Mouse (Mus musculus) heart, embryonic 13.5 days (tissue): ENCODE measurements around the gene Zbtb38. TPM values are rescaled to one million over a fixed set of nuclear protein-coding genes. Genes with fewer than 3 reads are reported as not detected.
"Not testable (repeated sequence)": the region's sequence is repeated elsewhere in the genome, so short reads cannot be mapped to it uniquely, and the experiment has no call there.

Source experiments
- ATAC-seq: fragments of 200-750 bp; cut with Nextera tagmentation; 2 replicates; pipeline ENCODE4 v1.8.0; 2017; ENCODE audit warnings: moderate TSS enrichment; ENCODE audit not compliant: insufficient number of reproducible peaks, low FRiP score, low TSS enrichment; ENCODE audit errors: extremely low read depth
- H3K27ac ChIP-seq: fragments of 300-500 bp; sonication (generic); replicated peaks from 2 replicates; pipeline ENCODE4 v1.5.1; 2015; ENCODE audit warnings: moderate library complexity, mild to moderate bottlenecking, inconsistent platforms
- H3K27me3 ChIP-seq: fragments of 300-500 bp; sonication (generic); replicated peaks from 2 replicates; pipeline ENCODE4 v1.6.1; 2015; ENCODE audit warnings: mild to moderate bottlenecking, inconsistent platforms
- H3K36me3 ChIP-seq: fragments of 300-500 bp; sonication (generic); 2 replicates; pipeline ENCODE4 v1.6.1; 2015; ENCODE audit warnings: mild to moderate bottlenecking, inconsistent platforms
- H3K4me1 ChIP-seq: fragments of 300-500 bp; sonication (generic); 2 replicates; pipeline ENCODE4 v1.6.1; 2015; ENCODE audit warnings: inconsistent platforms
- H3K4me2 ChIP-seq: fragments of 300-500 bp; sonication (generic); 2 replicates; pipeline ENCODE4 v1.6.1; 2015; ENCODE audit warnings: inconsistent platforms, mild to moderate bottlenecking, moderate library complexity
- H3K4me3 ChIP-seq: fragments of 300-500 bp; sonication (generic); 2 replicates; pipeline ENCODE4 v1.5.1; 2015; ENCODE audit warnings: moderate library complexity, mild to moderate bottlenecking, inconsistent platforms
- H3K9ac ChIP-seq: fragments of 300-500 bp; sonication (generic); 2 replicates; pipeline ENCODE4 v1.6.1; 2015; ENCODE audit warnings: inconsistent platforms, mild to moderate bottlenecking, moderate library complexity
- H3K9me3 ChIP-seq: fragments of 300-500 bp; sonication (generic); 2 replicates; pipeline ENCODE4 v1.6.1; 2016; ENCODE audit warnings: inconsistent platforms
- WGBS: fragments of 180-500 bp; shearing (Covaris S2); methylation state at CpG from one replicate; pipeline ENCODE4 v1.1.7; 2015; ENCODE audit warnings: mixed read lengths; 5-methylcytosine and 5-hydroxymethylcytosine counted together
- polyA plus RNA-seq: library from polyadenylated mRNA; unstranded; fragments of >200 nt; fragmentation: Nextera tagmentation; extraction: Ambion mirVana; gene quantifications from 2 replicates; pipeline ENCODE4 v1.2.1, GENCODE M21; 2015

The Zbtb38 gene
- polyA plus RNA-seq, 1 experiment from 2014 or later = 27.1 TPM

- no peaks in the 10 kb centered on the region for H3K36me3 ChIP-seq
- H3K9ac ChIP-seq = no peak overlapping the region
- peaks cover 4% of the 10 kb centered on the region; the same call in 1 of the 2 replicates for H3K27me3 ChIP-seq
- H3K4me1 ChIP-seq = 0 out of 2 replicates have a peak, but pooled peaks cover 3% of the 10 kb centered on the region
- H3K4me3 ChIP-seq = no peak overlapping the region
- no peak for ATAC-seq
- 49% methylated on average over 9 of the region's 9 CpGs for WGBS
- H3K4me2 ChIP-seq = no peak overlapping the region
- no peak overlapping the region for H3K27ac ChIP-seq
- H3K9me3 ChIP-seq = no peaks in the 10 kb centered on the region
Measured at GRCm38 (mm10) chr9:96649924-96650323, 102.7 kb downstream of the Zbtb38 start.

- H3K27me3 ChIP-seq = peaks cover 4% of the 10 kb centered on the region; the same call in 1 of the 2 replicates
- no peak overlapping the region for H3K9ac ChIP-seq
- no peaks in the 10 kb centered on the region for H3K36me3 ChIP-seq
- 0 out of 2 replicates have a peak, but pooled peaks cover 3% of the 10 kb centered on the region for H3K4me1 ChIP-seq
- no peak for ATAC-seq
- H3K4me2 ChIP-seq = no peak overlapping the region
- no peak overlapping the region for H3K4me3 ChIP-seq
- WGBS = 85% methylated on average over 4 of the region's 4 CpGs
- no peak overlapping the region for H3K27ac ChIP-seq
- H3K9me3 ChIP-seq = no peaks in the 10 kb centered on the region
Measured at GRCm38 (mm10) chr9:96649362-96649761, 103.3 kb downstream of the Zbtb38 start.

- Histone ChIP-seq H3K4me2 (no peak overlapping the region), H3K9ac (no peak overlapping the region), H3K9me3 (no peaks in the 10 kb centered on the region), H3K36me3 (no peaks in the 10 kb centered on the region), H3K4me1 (no peaks in the 10 kb centered on the region), H3K27me3 (peaks cover 4% of the 10 kb centered on the region; the same call in 1 of the 2 replicates), H3K4me3 (no peak overlapping the region), H3K27ac (no peak overlapping the region)
- ATAC-seq = no peak
- WGBS = 45% methylated on average over 2 of the region's 2 CpGs
Measured at GRCm38 (mm10) chr9:96646668-96647295, 105.8 kb downstream of the Zbtb38 start.

DNA sequence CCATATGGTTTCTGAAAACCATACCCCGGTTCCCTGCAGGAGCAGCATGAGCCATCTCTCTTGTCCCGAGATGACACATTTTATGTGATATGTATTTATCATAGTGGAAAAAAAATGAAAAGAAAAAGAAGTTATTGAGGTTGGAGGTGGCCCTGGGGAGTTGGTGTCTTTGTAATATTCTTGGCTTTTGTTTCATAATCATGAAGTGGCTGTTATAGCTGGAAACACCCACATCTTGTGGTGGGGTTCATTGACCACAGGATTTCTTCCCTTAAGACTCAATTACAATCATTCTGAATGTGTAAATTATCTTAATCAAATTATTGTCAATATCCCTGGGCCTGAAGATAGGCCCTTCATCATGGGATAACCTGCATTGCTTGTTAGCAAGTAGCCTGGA, 107.8 kb downstream of the Zbtb38 start:
- H3K4me3 ChIP-seq = no peak overlapping the region
- H3K36me3 ChIP-seq = no peaks in the 10 kb centered on the region
- no peak overlapping the region for H3K9ac ChIP-seq
- no peak overlapping the region for H3K27ac ChIP-seq
- no peaks in the 10 kb centered on the region for H3K4me1 ChIP-seq
- no peak for ATAC-seq
- no peak overlapping the region for H3K4me2 ChIP-seq
- 66% methylated on average over 2 of the region's 2 CpGs for WGBS
- no peaks in the 10 kb centered on the region for H3K9me3 ChIP-seq
- peaks cover 4% of the 10 kb centered on the region; the same call in 1 of the 2 replicates for H3K27me3 ChIP-seq

DNA sequence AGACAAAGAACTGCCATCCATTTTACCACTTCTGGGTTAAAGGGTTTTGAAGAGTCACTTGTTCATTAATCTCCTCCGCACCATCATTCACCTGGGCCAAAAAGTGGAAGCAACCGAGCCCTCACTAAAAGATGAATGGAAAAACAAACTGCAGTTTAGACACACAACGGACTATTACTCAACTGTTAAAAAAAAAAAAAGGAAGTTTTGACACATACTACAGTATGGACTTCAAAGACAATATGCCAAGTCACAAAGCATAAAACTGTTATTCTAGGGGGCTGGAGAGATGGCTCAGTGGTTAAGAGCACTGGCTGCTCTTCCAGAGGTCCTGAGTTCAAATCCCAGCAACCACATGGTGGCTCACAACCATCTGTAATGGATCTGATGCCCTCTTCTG, 108.6 kb downstream of the Zbtb38 start:
- H3K4me1 ChIP-seq, H3K4me3 ChIP-seq, H3K27me3 ChIP-seq, H3K27ac ChIP-seq, H3K9ac ChIP-seq, H3K36me3 ChIP-seq, H3K9me3 ChIP-seq, H3K4me2 ChIP-seq, ATAC-seq: not testable (repeated sequence)
- 83% methylated on average over 3 of the region's 3 CpGs for WGBS

DNA sequence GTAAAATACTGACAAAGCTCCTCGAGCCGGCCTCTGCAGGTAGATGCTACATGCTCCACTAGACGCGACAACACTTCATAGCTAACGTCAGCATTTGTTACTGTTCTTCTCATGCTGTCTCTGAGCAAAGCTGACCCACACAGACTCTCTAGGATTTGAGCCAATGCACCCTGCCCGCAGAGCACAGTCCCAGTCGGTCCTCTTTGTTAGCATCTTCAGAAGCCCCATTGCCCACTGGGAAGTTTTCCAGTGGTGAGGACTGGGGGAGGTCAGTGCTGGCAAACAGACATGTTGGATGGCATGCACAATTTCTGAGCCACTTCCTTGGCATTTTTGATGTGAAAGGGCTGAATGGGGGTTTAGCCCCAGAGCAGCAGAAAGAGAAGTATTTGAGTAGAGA, 113.2 kb downstream of the Zbtb38 start:
- no peaks in the 10 kb centered on the region for H3K36me3 ChIP-seq
- no peak overlapping the region for H3K4me3 ChIP-seq
- 87% methylated on average over 7 of the region's 7 CpGs for WGBS
- H3K9me3 ChIP-seq = no peaks in the 10 kb centered on the region
- H3K9ac ChIP-seq = no peak overlapping the region
- H3K4me1 ChIP-seq = no peaks in the 10 kb centered on the region
- no peak overlapping the region for H3K27ac ChIP-seq
- no peak for ATAC-seq
- H3K27me3 ChIP-seq = no peaks in the 10 kb centered on the region
- no peak overlapping the region for H3K4me2 ChIP-seq

- no peak overlapping the region for H3K27ac ChIP-seq
- H3K4me1 ChIP-seq = no peaks in the 10 kb centered on the region
- no peaks in the 10 kb centered on the region for H3K9me3 ChIP-seq
- no peak overlapping the region for H3K9ac ChIP-seq
- H3K4me3 ChIP-seq = no peak overlapping the region
- peaks cover 6% of the 10 kb centered on the region; the same call in 1 of the 2 replicates for H3K27me3 ChIP-seq
- no peak overlapping the region for H3K4me2 ChIP-seq
- no peak for ATAC-seq
- no peaks in the 10 kb centered on the region for H3K36me3 ChIP-seq
- 64% methylated on average over 7 of the region's 7 CpGs for WGBS
Measured at GRCm38 (mm10) chr9:96638508-96638907, 114.1 kb downstream of the Zbtb38 start.

DNA sequence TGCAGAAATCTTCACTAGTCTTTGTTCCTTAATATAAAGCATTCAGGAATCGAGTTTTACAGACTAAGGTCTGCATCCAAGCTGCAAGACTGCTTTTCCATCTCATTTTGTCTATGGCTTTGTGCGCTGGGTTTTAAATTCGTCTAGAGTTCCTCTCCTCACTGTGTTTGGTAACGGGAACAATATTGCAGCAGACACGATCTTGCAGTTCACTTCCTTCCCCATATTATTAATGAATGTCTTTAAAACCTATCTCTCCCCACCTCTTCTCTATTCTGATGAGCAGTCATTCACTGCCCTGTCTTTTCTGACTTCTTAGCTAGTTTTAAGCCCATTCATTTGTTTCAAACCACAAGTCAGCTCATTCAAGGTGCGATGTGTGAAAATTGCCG, 115.5 kb downstream of the Zbtb38 start:
- Histone ChIP-seq H3K27me3 (peaks cover 12% of the 10 kb centered on the region; the same call in 1 of the 2 replicates), H3K36me3 (no peaks in the 10 kb centered on the region), H3K9me3 (no peaks in the 10 kb centered on the region), H3K27ac (no peak overlapping the region), H3K9ac (no peak overlapping the region), H3K4me1 (peaks cover 1% of the 10 kb centered on the region; the same call in 1 of the 2 replicates), H3K4me3 (no peak overlapping the region), H3K4me2 (no peak overlapping the region)
- no peak for ATAC-seq
- 70% methylated on average over 7 of the region's 7 CpGs for WGBS

DNA sequence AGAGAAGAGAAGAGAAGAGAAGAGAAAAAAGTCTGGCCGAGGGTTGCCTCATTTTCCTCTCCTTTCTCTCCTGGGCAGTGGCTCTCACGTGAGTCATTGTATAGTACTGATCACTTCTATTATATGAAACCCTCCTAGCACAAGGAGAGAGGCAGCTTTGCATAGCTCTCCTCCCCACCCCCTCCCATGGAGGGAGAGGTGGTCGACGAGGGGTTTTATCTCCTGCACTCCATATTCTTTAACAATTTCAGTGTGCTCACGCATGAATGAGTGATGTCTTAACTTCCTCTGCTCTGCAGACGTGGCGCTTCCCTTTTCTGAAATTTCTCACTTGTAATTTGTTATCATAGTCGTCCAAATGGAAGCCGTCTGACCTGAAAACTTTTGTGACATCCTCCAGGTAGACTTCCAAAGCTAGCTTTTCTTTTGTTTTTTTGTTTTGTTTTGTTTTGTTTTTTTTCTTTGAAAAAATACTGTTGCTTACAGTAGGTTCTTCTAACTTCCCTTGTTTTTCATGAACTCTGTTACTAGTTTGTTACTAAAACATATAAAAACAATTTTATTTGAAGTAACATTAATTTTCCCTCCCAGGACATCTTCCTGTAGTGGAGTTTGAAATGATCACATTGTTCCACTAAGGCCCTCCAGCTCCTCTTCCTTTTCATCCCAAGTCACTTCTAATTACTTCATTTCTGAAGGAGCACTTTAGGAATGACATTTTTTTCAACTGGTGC, 116.0 kb downstream of the Zbtb38 start:
- no peak for ATAC-seq
- WGBS = 49% methylated on average over 9 of the region's 9 CpGs

DNA sequence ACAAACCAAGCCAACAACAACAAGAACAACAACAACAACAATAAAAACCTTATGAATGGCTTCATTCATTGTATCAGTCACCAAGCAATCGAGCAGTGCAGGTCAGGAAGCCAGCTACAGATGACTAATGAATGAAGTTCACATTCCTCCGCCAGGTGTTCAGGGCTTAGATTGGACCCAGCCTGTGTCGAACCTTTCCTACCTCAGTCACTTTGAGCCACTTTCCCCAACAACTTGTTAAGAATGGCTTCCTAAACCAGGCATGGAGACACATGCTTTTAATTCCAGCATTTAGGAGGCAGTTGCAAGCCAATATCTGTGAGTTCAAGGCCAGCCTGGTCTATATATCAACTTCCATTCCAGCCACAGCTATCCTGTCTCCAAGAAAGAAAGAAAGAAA, 116.7 kb downstream of the Zbtb38 start:
- 66% methylated on average over 3 of the region's 3 CpGs for WGBS

More for the DNA sequence above, 116.0 kb downstream of the Zbtb38 start:
- H3K9ac ChIP-seq = no peak overlapping the region
- no peaks in the 10 kb centered on the region for H3K36me3 ChIP-seq
- H3K27me3 ChIP-seq = peaks cover 12% of the 10 kb centered on the region; the same call in 1 of the 2 replicates
- no peaks in the 10 kb centered on the region for H3K9me3 ChIP-seq
- no peak overlapping the region for H3K4me3 ChIP-seq
- no peak overlapping the region for H3K4me2 ChIP-seq
- peaks cover 7% of the 10 kb centered on the region for H3K4me1 ChIP-seq
- H3K27ac ChIP-seq = no peak overlapping the region

DNA sequence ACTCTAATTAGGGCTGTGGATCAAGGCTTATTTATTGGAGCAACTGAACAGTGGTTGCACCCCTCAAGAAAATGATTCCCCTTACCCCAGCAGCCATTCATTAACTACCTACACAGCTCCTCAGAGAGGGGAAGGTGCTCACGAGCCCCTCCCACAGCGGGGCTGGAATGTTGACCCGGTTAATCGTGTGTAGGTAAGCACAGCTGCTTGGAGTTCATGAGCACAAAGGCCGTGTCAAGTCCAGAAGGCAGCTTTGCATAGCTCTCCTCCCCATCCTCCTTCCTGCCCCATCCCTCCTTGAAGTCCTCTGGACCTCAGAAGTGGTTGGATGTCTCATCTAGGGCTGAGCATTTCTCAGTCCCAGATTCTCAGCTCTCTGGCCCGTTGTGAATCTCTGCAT, 117.5 kb downstream of the Zbtb38 start:
- no peak overlapping the region for H3K27ac ChIP-seq
- no peak for ATAC-seq
- peaks cover 12% of the 10 kb centered on the region; the same call in 1 of the 2 replicates for H3K27me3 ChIP-seq
- 52% methylated on average over 6 of the region's 6 CpGs for WGBS
- H3K4me2 ChIP-seq = no peak overlapping the region
- H3K36me3 ChIP-seq = no peaks in the 10 kb centered on the region
- H3K4me1 ChIP-seq = peaks cover 10% of the 10 kb centered on the region
- no peak overlapping the region for H3K4me3 ChIP-seq
- no peak overlapping the region for H3K9ac ChIP-seq
- H3K9me3 ChIP-seq = no peaks in the 10 kb centered on the region

More for the DNA sequence above, 116.7 kb downstream of the Zbtb38 start:
- Histone ChIP-seq H3K9me3 (no peaks in the 10 kb centered on the region), H3K9ac (no peak overlapping the region), H3K36me3 (no peaks in the 10 kb centered on the region), H3K27me3 (peaks cover 12% of the 10 kb centered on the region; the same call in 1 of the 2 replicates), H3K4me1 (peaks cover 7% of the 10 kb centered on the region), H3K4me3 (no peak overlapping the region), H3K27ac (no peak overlapping the region), H3K4me2 (no peak overlapping the region)
- ATAC-seq = no peak
